Mouse (Mus musculus) gastrocnemius, adult 18-20 months (tissue): ENCODE results near the gene Crisp1. TPM values are rescaled to one million over a fixed set of nuclear protein-coding genes. Genes with fewer than 3 reads are reported as not detected.

Experiments
- DNase-seq: peaks from one replicate; pipeline ENCODE4 v3.0.0; 2021; ENCODE audit warnings: low spot score
- long read RNA-seq, 2 experiments: library from polyadenylated mRNA; stranded (forward); transcript quantifications; one replicate each; pipeline ENCODE4 v2.0.0; 2021
- total RNA-seq, 2 experiments: library from RNA; stranded (reverse); gene quantifications; 2 replicates each; pipeline ENCODE4 v1.2.3; 2021

Gene Crisp1
- not detected for total RNA-seq
- long read RNA-seq, experiment 1: 0 reads
- long read RNA-seq, experiment 2: 0 reads

DNA sequence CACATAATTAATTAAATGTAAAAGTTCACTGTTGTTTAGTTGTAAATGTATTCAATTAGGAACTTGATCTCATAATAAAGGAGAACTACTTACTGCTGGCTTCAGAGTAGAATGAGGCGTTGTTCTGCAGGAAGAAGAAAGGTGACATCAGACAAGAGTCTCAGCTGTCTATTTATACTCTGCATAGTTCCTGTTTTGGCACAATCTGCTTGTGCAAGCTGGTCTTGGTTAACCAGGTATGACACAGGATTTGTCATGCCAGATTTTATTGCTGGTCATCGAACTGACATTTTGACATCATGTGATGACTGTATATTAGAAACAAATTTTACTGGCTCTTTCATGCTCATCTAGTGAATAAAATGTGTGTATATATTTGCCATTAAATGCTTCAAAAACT is at the start of gene Crisp1:
TSS of gene Crisp1 (minus strand) at position 146 of the 400 bp plus-strand sequence.
- no peak for DNase-seq

DNA sequence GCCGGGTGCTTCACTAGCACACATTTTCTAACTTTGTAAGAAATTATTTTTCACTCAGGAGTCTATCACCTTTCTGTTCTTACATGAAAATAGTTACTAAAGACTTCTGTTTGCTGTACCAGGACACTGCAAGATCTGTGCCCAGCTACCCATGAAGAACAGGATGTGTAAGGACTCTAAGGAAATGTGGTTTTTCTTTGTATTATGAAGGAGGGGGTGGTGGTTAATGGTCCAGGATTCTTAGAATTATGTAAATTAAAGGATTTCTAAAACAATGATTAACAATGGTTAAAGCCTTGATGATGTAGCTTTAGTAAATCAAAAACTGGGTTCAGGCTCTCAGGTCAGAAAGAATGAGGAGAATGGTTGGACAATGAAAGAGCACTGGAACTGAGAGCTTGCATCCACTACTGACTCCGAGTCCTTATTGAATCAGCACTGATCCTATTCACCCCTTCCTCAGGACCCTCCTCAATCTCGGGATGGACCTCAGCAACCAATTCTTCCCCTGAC is 23.5 kb upstream of the Crisp1 start:
- no peak for DNase-seq

- DNase-seq: no peak
Observed at GRCm38 (mm10) chr17:40285435-40285834, 33.6 kb downstream of the Crisp1 start.

- DNase-seq: no peak
Observed at GRCm38 (mm10) chr17:40275519-40275918, 43.5 kb downstream of the Crisp1 start.

DNA sequence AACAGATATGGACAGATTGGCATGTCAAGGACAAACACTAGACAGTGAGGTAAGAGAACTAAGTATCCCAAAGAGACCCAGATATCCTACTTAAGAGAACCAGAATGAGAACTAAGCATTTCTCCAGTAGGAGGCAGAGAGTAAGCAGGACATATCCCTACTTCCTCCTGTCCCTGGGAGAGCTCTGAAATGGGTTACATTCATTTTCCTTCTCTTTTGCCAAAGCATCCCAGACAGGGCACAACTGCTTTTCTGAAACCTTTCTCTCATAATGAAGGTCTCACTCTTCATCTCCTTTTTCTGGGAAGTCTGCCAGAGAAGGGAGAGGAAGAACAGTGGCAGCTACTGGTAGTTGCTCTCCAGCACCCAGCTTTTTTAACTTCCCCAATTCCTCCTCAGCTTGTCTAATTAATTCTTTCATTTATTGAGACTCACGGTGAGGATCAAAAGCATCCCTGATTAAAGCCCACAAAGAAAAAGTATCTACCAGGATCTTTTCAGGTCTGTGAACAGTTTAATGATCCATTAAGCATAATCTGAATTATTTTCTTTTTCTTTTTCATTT is 44.0 kb downstream of the Crisp1 start:
- DNase-seq: no peak

DNA sequence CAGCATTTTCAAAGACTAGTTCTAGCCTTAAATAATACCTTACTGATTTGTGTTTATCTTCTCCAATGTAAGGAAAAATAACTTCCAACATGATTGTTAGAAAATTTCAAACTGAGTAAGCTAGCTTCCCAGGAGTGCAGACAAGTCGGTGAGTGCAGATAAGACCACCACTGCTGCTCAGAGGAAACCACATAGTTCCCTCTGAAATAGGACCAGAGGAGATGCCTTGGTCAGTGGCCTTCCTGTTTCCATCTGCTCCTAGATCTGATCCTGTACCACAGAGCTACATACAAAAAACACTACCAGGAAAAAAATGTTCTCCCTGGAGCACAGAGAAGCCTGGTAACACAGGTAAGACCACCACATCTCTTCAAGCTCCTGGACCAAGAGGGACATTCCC is 66.5 kb downstream of the Crisp1 start:
- DNase-seq: no peak

Other genes starting within 250 kb of the Crisp1 start
- not detected for gene AC192777.2, start 223.8 kb downstream of the Crisp1 start, total RNA-seq
- not detected for gene Pgk2, start 110.6 kb downstream of the Crisp1 start, total RNA-seq
- gene Crisp3, start 76.9 kb downstream of the Crisp1 start, total RNA-seq: not detected
- not detected for gene Esp8, start 200.8 kb upstream of the Crisp1 start, total RNA-seq
- not detected for gene Esp6, start 242.3 kb upstream of the Crisp1 start, total RNA-seq